Mouse (Mus musculus) bone marrow macrophage, adult 2 months (primary cell): ENCODE data around the gene Tnrc6b. TPM values are rescaled to one million over a fixed set of nuclear protein-coding genes. Genes with fewer than 3 reads are reported as not detected.
"Not testable (repeated sequence)": the region's sequence is repeated elsewhere in the genome, so short reads cannot be mapped to it uniquely, and the experiment has no call there.

Experiments used
- H3K27ac ChIP-seq: 2 replicates; pipeline ENCODE4 v1.5.1; 2012; ENCODE audit warnings: low read depth, low read length; ENCODE audit not compliant: insufficient read depth
- H3K4me1 ChIP-seq: 2 replicates; pipeline ENCODE4 v1.6.1; 2012; ENCODE audit warnings: low read length; ENCODE audit not compliant: control insufficient read depth, insufficient read depth
- H3K4me3 ChIP-seq: 2 replicates; pipeline ENCODE4 v1.5.1; 2012; ENCODE audit warnings: mild to moderate bottlenecking, low read length, moderate library complexity; ENCODE audit not compliant: insufficient read depth
- CTCF ChIP-seq: IDR thresholded peaks from 2 replicates; pipeline ENCODE4 v1.5.1; 2012; ENCODE audit warnings: low read depth, mild to moderate bottlenecking, low read length, moderate library complexity
- POLR2A ChIP-seq: IDR thresholded peaks from 2 replicates; pipeline ENCODE4 v1.6.1; 2012; ENCODE audit warnings: mild to moderate bottlenecking, low read depth, low read length, borderline replicate concordance
- polyA plus RNA-seq: library from polyadenylated mRNA; stranded (reverse); fragments of >200 nt; gene quantifications from 2 replicates; pipeline ENCODE4 v1.2.4, GENCODE M21; 2012; ENCODE audit not compliant: missing spikeins, insufficient read depth, insufficient read length

Gene Tnrc6b
- polyA plus RNA-seq, 1 experiment, result 28.4 TPM

- Histone ChIP-seq H3K27ac (no peak overlapping the region), H3K4me3 (no peak overlapping the region), H3K4me1 (no peaks in the 10 kb centered on the region)
- TF ChIP-seq CTCF (no peak), POLR2A (no peak)
Observed at GRCm38 (mm10) chr15:80832808-80833207, 121.7 kb downstream of the Tnrc6b start.

- Histone ChIP-seq H3K4me3 (no peak overlapping the region), H3K4me1 (no peaks in the 10 kb centered on the region), H3K27ac (no peak overlapping the region)
- TF ChIP-seq POLR2A, result no peak
Observed at GRCm38 (mm10) chr15:80836246-80836645, 125.1 kb downstream of the Tnrc6b start.

GRCm38 (mm10) chr15:80838836-80839235 is 127.7 kb downstream of the Tnrc6b start:
- TF ChIP-seq POLR2A (no peak), CTCF (no peak)
- Histone ChIP-seq H3K27ac (no peak overlapping the region), H3K4me3 (no peak overlapping the region), H3K4me1 (0 out of 2 replicates have a peak, but pooled peaks cover 2% of the 10 kb centered on the region)

- 0 out of 2 replicates have a peak, but pooled peaks cover 2% of the 10 kb centered on the region for H3K4me1 ChIP-seq
- H3K4me3 ChIP-seq, result no peak overlapping the region
- no peak for TF ChIP-seq POLR2A
- H3K27ac ChIP-seq, result no peak overlapping the region
Observed at GRCm38 (mm10) chr15:80839653-80840420, 128.7 kb downstream of the Tnrc6b start.

GRCm38 (mm10) chr15:80844262-80844661 is 133.1 kb downstream of the Tnrc6b start:
- H3K27ac ChIP-seq, result no peak overlapping the region
- TF ChIP-seq CTCF (no peak), POLR2A (no peak)
- 0 out of 2 replicates have a peak, but pooled peaks cover 2% of the 10 kb centered on the region for H3K4me1 ChIP-seq
- no peak overlapping the region for H3K4me3 ChIP-seq

- 0 out of 2 replicates have a peak, but pooled peaks cover 2% of the 10 kb centered on the region for H3K4me1 ChIP-seq
Observed at GRCm38 (mm10) chr15:80844926-80845325, 133.8 kb downstream of the Tnrc6b start.

GRCm38 (mm10) chr15:80850004-80850403 is 138.9 kb downstream of the Tnrc6b start:
- no peak overlapping the region for H3K27ac ChIP-seq
- no peaks in the 10 kb centered on the region for H3K4me1 ChIP-seq
- no peak for TF ChIP-seq CTCF
- TF ChIP-seq POLR2A, result no peak
- no peak overlapping the region for H3K4me3 ChIP-seq

More at GRCm38 (mm10) chr15:80844926-80845325, 133.8 kb downstream of the Tnrc6b start:
- H3K27ac ChIP-seq, result no peak overlapping the region
- H3K4me3 ChIP-seq, result no peak overlapping the region
- no peak for TF ChIP-seq CTCF
- TF ChIP-seq POLR2A, result no peak

- no peaks in the 10 kb centered on the region for H3K4me1 ChIP-seq
- no peak for TF ChIP-seq POLR2A
- TF ChIP-seq CTCF, result no peak
- no peak overlapping the region for H3K4me3 ChIP-seq
- H3K27ac ChIP-seq, result no peak overlapping the region
Observed at GRCm38 (mm10) chr15:80850682-80851475, 139.8 kb downstream of the Tnrc6b start.

- no peak for TF ChIP-seq POLR2A
- TF ChIP-seq CTCF, result no peak
- H3K27ac ChIP-seq, result no peak overlapping the region
- no peaks in the 10 kb centered on the region for H3K4me1 ChIP-seq
- H3K4me3 ChIP-seq, result no peak overlapping the region
Observed at GRCm38 (mm10) chr15:80852122-80852521, 141.0 kb downstream of the Tnrc6b start.

GRCm38 (mm10) chr15:80852527-80852926 is 141.4 kb downstream of the Tnrc6b start:
- not testable (repeated sequence) for H3K4me1 ChIP-seq, H3K4me3 ChIP-seq, H3K27ac ChIP-seq
